Mouse (Mus musculus): ENCODE measurements around the gene Angpt4.
A peak's percentile ranks its signal among the peaks of the same experiment; 100 is the strongest.

The Angpt4 gene

GRCm38 (mm10) chr2:151961284-151962196 lies 50.5 kb downstream of the Angpt4 start:
- no peak for DNase-seq (ENCODE audit: low read depth, low spot score)

GRCm38 (mm10) chr2:151962474-151962873 lies 51.5 kb downstream of the Angpt4 start:
- no peak for DNase-seq (ENCODE audit: low read depth, low spot score)

- DNase-seq (ENCODE audit: low read depth, low spot score), result no peak
Measured at GRCm38 (mm10) chr2:151963319-151963718, 52.3 kb downstream of the Angpt4 start.

- DNase-seq (ENCODE audit: low read depth, low spot score), result no peak
Measured at GRCm38 (mm10) chr2:151964052-151964451, 53.0 kb downstream of the Angpt4 start.

- no peak for DNase-seq (ENCODE audit: low read depth, low spot score)
Measured at GRCm38 (mm10) chr2:151967176-151967750, 56.3 kb downstream of the Angpt4 start.

- DNase-seq (ENCODE audit: low read depth, low spot score), result no peak
Measured at GRCm38 (mm10) chr2:151967792-151968191, 56.8 kb downstream of the Angpt4 start.

- DNase-seq (ENCODE audit: low read depth, low spot score), result no peak
Measured at GRCm38 (mm10) chr2:151968451-151968850, 57.4 kb downstream of the Angpt4 start.

GRCm38 (mm10) chr2:151968986-151969385 lies 58.0 kb downstream of the Angpt4 start:
- DNase-seq (ENCODE audit: low read depth, low spot score), result no peak

- no peak for DNase-seq (ENCODE audit: low read depth, low spot score)
Measured at GRCm38 (mm10) chr2:151969396-151969795, 58.4 kb downstream of the Angpt4 start.

- DNase-seq (ENCODE audit: low read depth, low spot score), result no peak
Measured at GRCm38 (mm10) chr2:151970191-151971172, 59.5 kb downstream of the Angpt4 start.

GRCm38 (mm10) chr2:151971748-151972147 lies 60.7 kb downstream of the Angpt4 start:
- DNase-seq (ENCODE audit: low read depth, low spot score), result no peak

- no peak for DNase-seq (ENCODE audit: low read depth, low spot score)
Measured at GRCm38 (mm10) chr2:151972880-151973594, 62.0 kb downstream of the Angpt4 start.

GRCm38 (mm10) chr2:151973595-151974562 lies 62.9 kb downstream of the Angpt4 start:
- DNase-seq (ENCODE audit: low read depth, low spot score), result no peak

- DNase-seq (ENCODE audit: low read depth, low spot score), result no peak
Measured at GRCm38 (mm10) chr2:151975295-151975694, 64.3 kb downstream of the Angpt4 start.

GRCm38 (mm10) chr2:151976067-151976466 lies 65.1 kb downstream of the Angpt4 start:
- no peak for DNase-seq (ENCODE audit: low read depth, low spot score)

- no peak for DNase-seq (ENCODE audit: low read depth, low spot score)
Measured at GRCm38 (mm10) chr2:151977689-151978440, 66.9 kb downstream of the Angpt4 start.

GRCm38 (mm10) chr2:151978494-151978893 lies 67.5 kb downstream of the Angpt4 start:
- DNase-seq (ENCODE audit: low read depth, low spot score), result no peak

- peak; percentile 74 for DNase-seq (ENCODE audit: low read depth, low spot score)
Measured at GRCm38 (mm10) chr2:151979470-151980354, 68.7 kb downstream of the Angpt4 start, which contains the start of gene Fam110a. Fam110a (minus strand) TSS chr2:151980219.

All from c-Kit-negative CD71-positive TER-119-positive erythroid progenitor cells, embryonic 14.5 days (primary cell).